Mouse (Mus musculus) cerebellum, adult 2 months (tissue): ENCODE measurements around the gene Cyp2c23. TPM values are rescaled to one million over a fixed set of nuclear protein-coding genes. Genes with fewer than 3 reads are reported as not detected.

Experiments
- DNase-seq, 2 experiments: peaks; one replicate each; pipeline ENCODE4 v3.0.0; 2021
- H3K27ac ChIP-seq: fragments of 200-500 bp; 2 replicates; pipeline ENCODE4 v1.5.1; 2012; ENCODE audit warnings: low read length, control low read depth, inconsistent platforms; ENCODE audit not compliant: insufficient read depth
- H3K27me3 ChIP-seq: fragments of 200-500 bp; 2 replicates; pipeline ENCODE4 v1.6.1; 2012; ENCODE audit warnings: inconsistent platforms, mild to moderate bottlenecking, low read length, moderate library complexity; ENCODE audit not compliant: control insufficient read depth, insufficient read depth
- H3K4me1 ChIP-seq: fragments of 200-500 bp; 2 replicates; pipeline ENCODE4 v1.6.1; 2011; ENCODE audit warnings: low read length; ENCODE audit not compliant: control insufficient read depth, insufficient read depth
- H3K4me3 ChIP-seq: fragments of 200-500 bp; replicated peaks from 2 replicates; pipeline ENCODE3; 2011; ENCODE audit warnings: mild to moderate bottlenecking, low read depth, low read length, control low read depth; ENCODE audit not compliant: insufficient read depth
- CTCF ChIP-seq: fragments of 200-500 bp; IDR thresholded peaks from 2 replicates; pipeline ENCODE4 v1.5.1; 2011; ENCODE audit warnings: low read depth, mild to moderate bottlenecking, control low read depth, low read length, moderate library complexity, borderline replicate concordance; ENCODE audit not compliant: insufficient read depth
- POLR2A ChIP-seq: fragments of 200-500 bp; IDR thresholded peaks from 2 replicates; pipeline ENCODE4 v1.6.1; 2011; ENCODE audit warnings: low read length, control low read depth, borderline replicate concordance; ENCODE audit not compliant: insufficient read depth
- WGBS: fragments of 180-500 bp; shearing (Covaris S2); methylation state at CpG from one replicate; pipeline ENCODE4 v1.1.7; 2018; 5-methylcytosine and 5-hydroxymethylcytosine counted together
- polyA plus RNA-seq: library from polyadenylated mRNA; depleted of rRNA; stranded (reverse); fragments of >200 nt; gene quantifications from 2 replicates; pipeline ENCODE4 v1.2.3, GENCODE M21; 2012

Gene Cyp2c23
- polyA plus RNA-seq, 1 experiment, result not detected

- TF ChIP-seq CTCF (no peak), POLR2A (no peak)
- Histone ChIP-seq H3K27ac (no peak overlapping the region), H3K27me3 (no peaks in the 10 kb centered on the region), H3K4me3 (no peak overlapping the region), H3K4me1 (no peaks in the 10 kb centered on the region)
- WGBS, result 84% methylated on average over 6 of the region's 6 CpGs
- no peak for DNase-seq
Measured at GRCm38 (mm10) chr19:44013862-44014261, 15.1 kb downstream of the Cyp2c23 start.

GRCm38 (mm10) chr19:44008784-44009183 lies 20.2 kb downstream of the Cyp2c23 start:
- Histone ChIP-seq H3K4me3 (no peak overlapping the region), H3K4me1 (no peaks in the 10 kb centered on the region), H3K27me3 (no peaks in the 10 kb centered on the region), H3K27ac (no peak overlapping the region)
- WGBS, result 71% methylated on average over 15 of the region's 15 CpGs
- no peak for DNase-seq
- TF ChIP-seq POLR2A, result no peak

- no peaks in the 10 kb centered on the region for H3K27me3 ChIP-seq
- whole genome bisulfite sequencing, result 68% methylated on average over 12 of the region's 12 CpGs
- TF ChIP-seq CTCF (no peak), POLR2A (no peak)
- DNase-seq, result no peak
- no peaks in the 10 kb centered on the region for H3K4me1 ChIP-seq
- H3K27ac ChIP-seq, result no peak overlapping the region
- H3K4me3 ChIP-seq, result no peak overlapping the region
Measured at GRCm38 (mm10) chr19:44007186-44007585, 21.8 kb downstream of the Cyp2c23 start.

- WGBS, result 82% methylated on average over 4 of the region's 4 CpGs
- no peak for DNase-seq
- H3K27me3 ChIP-seq, result no peaks in the 10 kb centered on the region
- H3K4me3 ChIP-seq, result no peak overlapping the region
- no peaks in the 10 kb centered on the region for H3K4me1 ChIP-seq
- no peak overlapping the region for H3K27ac ChIP-seq
- TF ChIP-seq CTCF (no peak), POLR2A (no peak)
Measured at GRCm38 (mm10) chr19:44005025-44005424, 24.0 kb downstream of the Cyp2c23 start.

- H3K27me3 ChIP-seq, result no peaks in the 10 kb centered on the region
- no peak overlapping the region for H3K4me3 ChIP-seq
- TF ChIP-seq POLR2A (no peak), CTCF (no peak)
- no peak overlapping the region for H3K27ac ChIP-seq
- H3K4me1 ChIP-seq, result no peaks in the 10 kb centered on the region
- no peak for DNase-seq
- WGBS, result 96% methylated on average over 2 of the region's 2 CpGs
Measured at GRCm38 (mm10) chr19:44004261-44004660, 24.7 kb downstream of the Cyp2c23 start.

GRCm38 (mm10) chr19:44000720-44001119 lies 28.3 kb downstream of the Cyp2c23 start:
- TF ChIP-seq POLR2A (no peak), CTCF (no peak)
- no peaks in the 10 kb centered on the region for H3K27me3 ChIP-seq
- no peak overlapping the region for H3K4me3 ChIP-seq
- 29% methylated on average over 5 of the region's 5 CpGs for WGBS
- H3K4me1 ChIP-seq, result no peaks in the 10 kb centered on the region
- no peak for DNase-seq
- no peak overlapping the region for H3K27ac ChIP-seq

GRCm38 (mm10) chr19:44000061-44000460 lies 28.9 kb downstream of the Cyp2c23 start:
- TF ChIP-seq POLR2A (no peak), CTCF (no peak)
- no peak overlapping the region for H3K4me3 ChIP-seq

GRCm38 (mm10) chr19:43998802-43999527 lies 30.0 kb downstream of the Cyp2c23 start:
- no peak overlapping the region for H3K27ac ChIP-seq
- TF ChIP-seq CTCF, result no peak
- no peak for TF ChIP-seq POLR2A
- 91% methylated on average over 11 of the region's 11 CpGs for WGBS
- no peak overlapping the region for H3K4me3 ChIP-seq
- DNase-seq, result no peak
- no peaks in the 10 kb centered on the region for H3K27me3 ChIP-seq
- no peaks in the 10 kb centered on the region for H3K4me1 ChIP-seq

More at GRCm38 (mm10) chr19:44000061-44000460, 28.9 kb downstream of the Cyp2c23 start:
- Histone ChIP-seq H3K27me3 (no peaks in the 10 kb centered on the region), H3K4me1 (no peaks in the 10 kb centered on the region), H3K27ac (no peak overlapping the region)
- WGBS, result 100% methylated on average over 1 of the region's 1 CpGs
- DNase-seq, result no peak

- Histone ChIP-seq H3K27ac (no peak overlapping the region), H3K4me1 (no peaks in the 10 kb centered on the region), H3K4me3 (no peak overlapping the region), H3K27me3 (no peaks in the 10 kb centered on the region)
- 67% methylated on average over 10 of the region's 10 CpGs for WGBS
- TF ChIP-seq CTCF, result no peak
- no peak for TF ChIP-seq POLR2A
- DNase-seq, result no peak
Measured at GRCm38 (mm10) chr19:43998101-43998500, 30.9 kb downstream of the Cyp2c23 start.
